Mouse (Mus musculus) CH12.LX (cell line): ENCODE measurements around the gene Gm45844.
A peak's percentile ranks its signal among the peaks of the same experiment; 100 is the strongest.
"Not testable (repeated sequence)": the region's sequence is repeated elsewhere in the genome, so short reads cannot be mapped to it uniquely, and the experiment has no call there.

Source experiments
- CHD1 ChIP-seq: IDR thresholded peaks from 2 replicates; pipeline ENCODE4 v1.6.1; 2012; ENCODE audit warnings: low read depth, low read length, improper control_type of control experiment, inconsistent platforms
- CHD2 ChIP-seq: IDR thresholded peaks from 2 replicates; pipeline ENCODE4 v1.6.1; 2011; ENCODE audit warnings: low read length, improper control_type of control experiment
- CTCF ChIP-seq, 2 experiments: IDR thresholded peaks in 1 of 2; conservative IDR thresholded peaks in 1 of 2; 2 replicates each; pipeline ENCODE4 v1.5.1; 2011 to 2012; ENCODE audit warnings: low read depth in 2 of 2, low read length in 2 of 2, improper control_type of control experiment in 1 of 2, inconsistent platforms in 1 of 2, mild to moderate bottlenecking in 1 of 2, moderate library complexity in 1 of 2
- GABPA ChIP-seq: IDR thresholded peaks from 2 replicates; pipeline ENCODE4 v1.6.1; 2012; ENCODE audit warnings: low read depth, low read length, improper control_type of control experiment, inconsistent platforms; ENCODE audit not compliant: insufficient replicate concordance
- JUND ChIP-seq: conservative IDR thresholded peaks from 2 replicates; pipeline ENCODE4 v1.6.1; 2011; ENCODE audit warnings: low read depth, low read length, improper control_type of control experiment
- POLR2AphosphoS2 ChIP-seq: IDR thresholded peaks from 2 replicates; pipeline ENCODE4 v1.6.1; 2011; ENCODE audit warnings: low read depth, low read length, improper control_type of control experiment
- RAD21 ChIP-seq: IDR thresholded peaks from 2 replicates; pipeline ENCODE4 v1.6.1; 2011; ENCODE audit warnings: low read depth, mild to moderate bottlenecking, low read length, improper control_type of control experiment, moderate library complexity
- SIN3A ChIP-seq: IDR thresholded peaks from 2 replicates; pipeline ENCODE4 v1.6.1; 2012; ENCODE audit warnings: low read length, improper control_type of control experiment, inconsistent platforms

DNA sequence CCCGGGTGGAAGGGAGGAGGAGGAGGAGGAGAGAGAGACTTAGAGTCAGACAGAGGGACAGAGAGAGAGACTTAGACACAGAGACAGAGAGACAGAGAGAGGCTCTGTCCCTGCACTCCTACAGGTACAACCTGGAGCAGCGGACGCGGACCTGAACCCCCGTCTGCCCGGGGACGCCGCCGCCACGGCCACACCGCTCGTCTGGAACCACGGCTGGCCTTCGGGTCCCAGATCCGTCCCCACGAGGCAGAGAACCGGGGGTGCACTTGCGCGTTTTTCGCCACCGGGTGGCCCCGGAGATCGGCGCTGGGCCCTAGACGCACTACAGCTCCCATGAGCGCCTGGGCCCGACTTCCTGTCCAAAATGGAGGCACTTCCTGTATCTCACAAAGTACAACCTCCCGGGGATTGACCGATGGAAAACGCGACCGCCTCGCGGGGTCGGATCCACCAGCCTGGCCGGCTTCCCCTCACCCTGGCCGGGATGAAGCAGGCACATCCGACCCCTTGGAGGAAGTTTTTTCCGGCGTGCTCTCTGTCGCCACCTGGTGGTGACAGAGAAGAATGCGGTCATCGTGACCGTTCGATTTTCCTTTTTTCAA lies at the start of gene Gm45844:
- peak; percentile 83 to 87 for TF ChIP-seq CTCF (conservative IDR thresholded peaks at IDR 0.05 in 1 of 2, IDR thresholded peaks at IDR 0.05 in 1 of 2; ENCODE audit: low read depth in 2 of 2, low read length in 2 of 2)
- peak; percentile 48; the same call in 1 of the 2 replicates for TF ChIP-seq GABPA
- not testable (repeated sequence) for TF ChIP-seq JUND, CHD2, SIN3A, POLR2AphosphoS2, CHD1
- TF ChIP-seq RAD21: peak; percentile 24
